Mouse (Mus musculus): ENCODE measurements around the gene Gm595. TPM values are rescaled to one million over a fixed set of nuclear protein-coding genes. Genes with fewer than 3 reads are reported as not detected.

The Gm595 gene
- total RNA-seq (2021): not detected

DNA sequence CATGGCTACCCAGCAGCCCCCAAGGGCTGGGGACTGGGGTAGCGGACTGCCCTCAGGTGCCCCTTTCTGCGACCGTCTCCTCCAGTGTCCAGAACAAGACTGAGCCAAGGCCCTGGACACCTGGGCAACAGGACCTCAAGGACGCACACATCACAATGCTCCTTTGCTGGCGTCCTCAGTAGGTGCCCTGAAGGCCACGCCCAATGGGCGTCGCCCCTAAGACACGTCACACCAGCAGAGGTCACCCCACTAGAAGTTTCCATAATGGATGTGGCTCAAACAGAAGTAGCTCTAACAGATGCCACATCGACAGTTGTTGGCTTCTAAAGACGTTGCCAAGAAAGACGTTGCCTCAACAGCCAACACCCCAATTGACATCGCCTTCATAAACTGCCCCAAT lies at the start of gene Gm595:
Gene Gm595, minus strand, starts transcription at position 101 of the 400 bp plus-strand sequence.
- intact Hi-C loops (cut with DNase I): no loop called here
- no peak for DNase-seq (ENCODE audit: low spot score)

GRCm38 (mm10) chrX:48908421-48908820 lies 30.9 kb upstream of the Gm595 start:
- no peak for DNase-seq (ENCODE audit: low spot score)
- intact Hi-C loops (cut with DNase I): loop anchor here (10.0 kb wide), 1 partner anchor 1666 kb away; no protein-coding TSS in a partner anchor

DNA sequence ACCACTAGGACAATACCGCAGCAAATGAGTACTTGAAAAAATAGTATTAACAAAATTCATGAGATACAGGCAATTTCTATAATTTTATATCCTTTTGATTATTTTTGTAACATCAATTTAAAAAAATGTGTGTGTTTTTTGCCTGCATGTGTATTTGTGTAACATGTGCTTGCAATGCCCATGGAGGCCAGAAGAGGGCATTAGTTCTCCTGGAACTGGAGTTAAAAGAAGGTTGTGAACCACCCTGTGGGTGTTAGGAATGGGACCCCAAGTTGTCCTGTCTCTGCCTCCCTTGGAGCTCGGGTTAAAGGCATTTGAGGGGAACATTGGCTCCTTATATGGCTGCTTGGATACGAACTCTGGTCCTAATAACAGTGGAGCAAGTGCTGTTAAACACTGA lies 26.2 kb upstream of the Gm595 start:
- no peak for DNase-seq (ENCODE audit: low spot score)
- intact Hi-C loops (cut with DNase I): loop anchor here (10.0 kb wide), 1 partner anchor 1671 kb away; no protein-coding TSS in a partner anchor

DNA sequence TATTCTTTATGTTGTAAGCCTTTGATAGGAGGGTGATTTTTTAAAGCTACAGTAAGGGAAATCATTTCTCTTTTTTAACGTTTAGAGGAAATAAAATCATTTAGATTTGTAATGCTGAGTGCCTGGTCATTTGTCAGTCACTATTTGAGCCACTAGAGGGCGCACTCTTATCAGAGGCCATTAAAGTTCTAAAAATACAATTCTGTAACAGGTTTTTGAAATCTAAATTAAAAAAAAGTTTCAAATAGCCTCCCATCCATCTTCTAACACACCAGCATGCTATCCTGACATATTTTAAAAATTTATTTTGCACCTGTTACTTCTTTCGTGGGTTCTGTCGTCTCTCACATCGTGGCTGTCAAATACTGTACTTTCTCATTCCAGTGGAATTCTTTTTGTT lies 22.0 kb upstream of the Gm595 start:
- no peak for DNase-seq (ENCODE audit: low spot score)
- intact Hi-C loops (cut with DNase I): loop anchor here (1.0 kb wide), 1 partner anchor 408 kb away; no protein-coding TSS in a partner anchor

GRCm38 (mm10) chrX:48896803-48897202 lies 19.3 kb upstream of the Gm595 start:
- intact Hi-C loops (cut with DNase I): no loop called here

DNA sequence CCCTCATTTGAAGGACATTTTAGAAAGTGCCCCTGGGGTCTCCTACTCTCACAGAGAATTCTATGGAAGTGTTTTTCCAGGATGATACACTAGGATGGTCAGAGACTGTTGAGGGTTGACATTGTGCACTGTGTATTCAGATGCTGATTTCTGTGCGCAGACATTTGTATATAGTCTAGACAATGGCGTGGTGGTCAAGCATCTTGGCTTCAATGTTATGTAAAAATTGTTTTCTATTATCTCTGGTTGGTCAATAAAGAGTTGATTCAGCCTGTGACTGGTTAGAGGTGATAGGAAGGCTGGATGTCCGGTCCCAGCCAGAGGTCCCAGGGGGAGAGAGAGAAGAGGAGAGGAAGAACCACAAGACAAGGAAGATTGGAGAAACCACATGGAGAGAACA lies 16.4 kb upstream of the Gm595 start:
- DNase-seq (ENCODE audit: low spot score): no peak
- intact Hi-C loops (cut with DNase I): no loop called here

More at GRCm38 (mm10) chrX:48896803-48897202, 19.3 kb upstream of the Gm595 start:
- DNase-seq (ENCODE audit: low spot score): no peak

- intact Hi-C loops (cut with DNase I): no loop called here
These were observed 12.7 kb upstream of the Gm595 start for GRCm38 (mm10) chrX:48890259-48890658.

GRCm38 (mm10) chrX:48884615-48885014 lies 7.1 kb upstream of the Gm595 start:
- intact Hi-C loops (cut with DNase I): no loop called here
- no peak for DNase-seq (ENCODE audit: low spot score)

More at GRCm38 (mm10) chrX:48890259-48890658, 12.7 kb upstream of the Gm595 start:
- no peak for DNase-seq (ENCODE audit: low spot score)

Other genes with a start within 250 kb of the Gm595 start
- gene Gpr119, start 203.2 kb downstream of the Gm595 start, total RNA-seq (2021): not detected
- gene Rbmx2, start 182.7 kb downstream of the Gm595 start, total RNA-seq (2021): 1 to 10 TPM; 1.2 to 1.7 TPM